Mouse (Mus musculus): ENCODE measurements at regions not wholly inside any gene's neighbourhood (a gene's known extent, or its start where the extent isn't known, plus 50 kb on each side); places are given as distances from the start of the nearest gene placed in this dataset.
A peak's percentile ranks its signal among the peaks of the same experiment; 100 is the strongest.

DNA sequence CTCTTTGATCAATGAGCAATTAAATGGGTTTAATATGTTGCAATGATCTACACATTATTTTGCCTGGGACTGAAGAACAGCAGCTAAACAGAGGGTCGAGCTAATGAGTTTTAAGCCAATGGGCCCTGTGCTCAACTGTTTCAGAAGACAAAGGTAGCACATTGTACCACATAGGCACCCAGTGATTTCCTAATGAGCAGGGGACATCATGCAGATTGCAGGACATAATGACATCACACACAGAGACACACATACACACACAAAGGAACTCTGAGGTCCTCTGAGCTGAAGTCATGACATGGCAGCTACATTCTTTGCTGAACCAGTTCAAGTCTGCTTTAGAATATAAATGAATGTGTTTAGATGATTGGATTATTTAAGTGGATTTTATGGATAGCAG, 71.9 kb downstream of the Zfp330 start:
- no peak for DNase-seq (ENCODE audit: low read depth, low spot score)

DNA sequence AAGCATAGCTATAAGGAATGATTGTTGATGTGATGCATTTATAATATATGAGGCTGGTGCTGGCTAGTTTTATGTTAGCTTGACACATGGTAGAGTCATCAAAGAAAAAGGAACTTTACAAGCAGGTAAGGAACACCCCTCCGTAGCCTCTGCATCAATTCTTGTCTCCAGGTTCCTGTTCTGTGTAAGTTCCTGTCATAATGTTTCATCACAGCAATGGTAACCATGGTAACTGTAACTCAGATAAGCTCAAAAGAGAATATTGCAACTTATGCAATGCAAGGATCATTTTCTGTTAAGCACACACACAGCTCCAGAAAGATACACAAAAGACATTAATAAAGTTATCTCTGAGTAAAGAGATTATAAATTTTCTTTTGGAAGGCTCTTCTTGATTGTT, 73.5 kb downstream of the Zfp330 start:
- no peak for DNase-seq (ENCODE audit: low read depth, low spot score)

DNA sequence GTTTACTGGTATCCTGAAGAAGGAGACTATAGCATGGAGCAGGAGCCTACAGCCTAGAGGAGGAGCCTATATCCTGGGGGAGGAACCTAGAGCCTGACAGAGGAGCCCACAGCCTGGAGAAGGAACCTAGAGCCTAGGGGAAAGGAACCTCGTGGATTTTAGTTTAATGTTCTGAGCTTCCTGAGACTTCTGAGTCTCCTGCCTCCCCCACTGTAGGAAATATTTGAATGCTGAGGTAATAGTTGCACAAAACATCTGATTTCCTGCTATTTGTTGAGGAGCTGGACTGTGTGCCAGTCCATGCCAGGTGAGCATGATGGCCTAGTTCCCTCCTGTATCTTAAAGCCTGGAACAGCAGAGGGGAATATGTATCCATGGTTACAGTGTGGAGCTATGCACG, 74.7 kb downstream of the Zfp330 start:
- no peak for DNase-seq (ENCODE audit: low read depth, low spot score)

GRCm38 (mm10) chr8:82698071-82698470, 75.9 kb downstream of the Zfp330 start:
- no peak for DNase-seq (ENCODE audit: low read depth, low spot score)

DNA sequence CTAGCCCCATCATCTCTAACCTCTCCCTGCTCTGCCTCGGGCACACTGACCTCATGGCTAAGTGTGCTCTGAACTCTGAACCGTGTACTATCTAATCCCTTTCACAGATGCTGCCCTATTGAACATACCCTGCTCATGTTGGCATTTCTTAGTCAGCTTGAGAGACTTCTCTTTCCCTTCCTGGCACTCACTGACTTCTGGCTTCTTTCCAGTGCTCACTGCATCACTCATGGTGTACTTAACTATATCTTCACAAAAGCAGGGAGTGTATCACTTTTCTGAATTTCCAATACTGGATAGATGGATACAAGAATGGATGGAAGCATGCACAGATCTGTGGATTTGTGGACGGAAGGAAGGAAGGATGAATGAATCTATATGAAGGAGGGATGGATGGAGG, 80.9 kb downstream of the Zfp330 start:
- DNase-seq (ENCODE audit: low read depth, low spot score) = no peak

DNA sequence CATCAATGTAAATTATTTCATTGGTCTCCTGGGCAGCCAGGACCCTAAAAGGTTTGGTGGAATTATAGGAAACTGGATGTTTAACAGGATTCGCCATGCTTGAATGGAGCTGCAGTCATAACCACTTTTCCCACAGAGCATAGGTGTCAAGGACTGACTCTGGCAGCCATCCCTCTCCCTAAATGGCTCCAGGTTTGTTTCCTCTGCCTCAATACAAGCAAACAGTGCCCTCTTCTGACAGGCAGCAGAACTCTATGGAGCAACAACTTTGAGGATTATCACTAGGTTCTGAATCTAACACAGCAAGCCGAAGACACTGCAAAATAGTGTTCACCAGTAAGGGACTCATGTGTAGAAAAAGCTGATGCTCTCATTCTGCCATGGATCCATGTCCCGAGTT, 84.6 kb downstream of the Zfp330 start:
- DNase-seq (ENCODE audit: low read depth, low spot score) = peak; percentile 8

- DNase-seq (ENCODE audit: low read depth, low spot score) = no peak
Measured at GRCm38 (mm10) chr8:82685966-82686365, 88.0 kb downstream of the Zfp330 start.

GRCm38 (mm10) chr8:82678793-82679192, 95.2 kb downstream of the Zfp330 start:
- DNase-seq (ENCODE audit: low read depth, low spot score) = no peak

DNA sequence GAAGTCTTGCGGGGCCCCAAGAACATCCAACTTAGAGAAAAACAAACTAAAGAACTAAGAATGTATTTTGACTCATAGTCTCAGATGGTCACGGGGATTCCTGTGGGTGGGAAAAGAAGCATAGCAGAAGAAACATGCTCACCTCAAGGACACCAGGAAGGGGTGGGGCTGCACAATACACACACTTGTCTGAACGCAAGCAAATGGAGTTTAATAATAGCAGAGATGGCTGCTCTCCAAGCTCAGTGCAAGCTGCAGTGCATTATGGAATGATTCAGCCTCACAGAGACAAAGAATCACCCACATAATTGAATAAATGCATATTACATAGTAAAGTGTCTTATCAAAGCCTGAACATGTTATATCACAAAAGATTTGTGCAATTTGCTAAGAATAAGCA, 96.2 kb downstream of the Zfp330 start:
- no peak for DNase-seq (ENCODE audit: low read depth, low spot score)

DNA sequence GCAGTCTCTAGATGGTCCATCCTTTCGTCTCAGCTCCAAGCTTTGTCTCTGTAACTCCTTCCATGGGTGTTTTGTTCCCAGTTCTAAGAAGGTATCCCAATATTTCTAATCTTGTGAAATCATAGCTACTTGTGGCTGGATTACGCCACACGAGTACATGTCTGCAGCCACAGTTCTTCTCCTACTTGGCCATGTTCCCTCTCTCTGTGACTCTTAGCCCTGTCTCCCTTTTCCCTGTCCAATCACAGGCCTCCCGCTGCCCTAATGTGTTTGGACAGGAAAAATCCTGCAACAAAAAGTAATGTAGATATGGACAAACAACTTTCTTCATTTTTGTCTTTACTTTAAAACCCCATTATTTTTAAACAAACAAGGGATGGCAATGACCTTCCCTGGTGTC, 104.7 kb downstream of the Zfp330 start:
- no peak for DNase-seq (ENCODE audit: low read depth, low spot score)

DNA sequence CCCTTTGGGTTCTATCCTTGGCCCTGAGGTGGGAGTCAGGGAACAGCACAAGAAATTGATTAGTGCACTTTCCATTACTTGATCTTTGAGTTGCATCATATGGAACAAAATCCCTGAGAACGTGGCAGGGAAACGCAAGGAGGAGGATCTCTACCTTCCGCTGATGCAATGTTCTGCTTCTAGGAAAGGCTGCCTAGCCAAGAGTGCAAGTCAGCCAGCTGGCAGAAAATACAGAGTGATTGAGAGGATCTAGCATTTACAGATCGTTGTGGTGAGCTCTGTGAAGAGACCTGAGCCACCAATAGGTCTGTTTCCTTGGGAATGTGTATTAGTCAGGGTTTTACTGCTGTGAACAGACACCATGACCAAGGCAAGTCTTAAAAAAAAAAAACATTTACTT, 108.8 kb downstream of the Zfp330 start:
- no peak for DNase-seq (ENCODE audit: low read depth, low spot score)

- DNase-seq (ENCODE audit: low read depth, low spot score) = no peak
Measured at GRCm38 (mm10) chr8:82640502-82640901, 133.5 kb downstream of the Zfp330 start.

GRCm38 (mm10) chr8:82630486-82630885, 143.5 kb downstream of the Zfp330 start:
- no peak for DNase-seq (ENCODE audit: low read depth, low spot score)

- no peak for DNase-seq (ENCODE audit: low read depth, low spot score)
Measured at GRCm38 (mm10) chr8:82623791-82624431, 150.0 kb downstream of the Zfp330 start.

DNA sequence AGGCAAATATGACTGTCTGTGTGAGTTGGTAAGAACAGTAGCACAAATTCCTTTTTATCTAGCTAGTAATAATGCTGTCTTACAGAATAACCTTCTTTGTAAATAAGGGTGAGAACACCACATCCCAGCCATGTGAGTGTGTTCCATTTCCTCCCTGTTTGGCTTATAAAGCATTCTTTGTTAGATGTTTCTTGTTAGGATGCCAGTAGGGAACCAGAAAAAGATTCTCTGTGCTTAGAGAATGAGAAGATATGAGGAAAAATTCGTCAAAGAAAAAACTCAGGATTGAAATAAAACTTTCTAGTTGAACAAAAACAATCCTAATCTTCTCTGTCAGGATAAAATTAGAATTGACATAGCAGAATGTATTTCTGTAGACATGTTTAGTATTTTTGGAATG, 155.3 kb downstream of the Zfp330 start:
- DNase-seq (ENCODE audit: low read depth, low spot score) = no peak

DNA sequence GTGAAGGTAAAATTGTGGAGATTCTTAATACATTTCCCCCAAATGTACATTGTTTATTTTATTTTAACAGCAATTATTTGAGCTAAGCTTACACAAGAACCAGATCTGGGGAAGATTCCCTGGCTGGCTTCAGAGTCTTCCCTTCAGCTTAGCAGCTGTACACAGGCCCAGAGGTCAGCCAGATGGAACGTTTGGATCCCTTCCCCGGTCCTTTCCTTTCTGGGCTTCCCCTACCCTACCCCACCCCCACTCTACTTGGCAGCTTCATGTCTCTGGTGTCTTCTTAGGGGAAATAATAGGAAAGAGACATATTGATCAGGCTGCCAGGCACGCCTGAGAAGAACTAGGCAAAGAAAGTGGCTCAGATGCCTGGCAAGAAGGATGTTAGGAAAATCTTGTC, 172.4 kb downstream of the Zfp330 start:
- no peak for DNase-seq (ENCODE audit: low read depth, low spot score)

DNA sequence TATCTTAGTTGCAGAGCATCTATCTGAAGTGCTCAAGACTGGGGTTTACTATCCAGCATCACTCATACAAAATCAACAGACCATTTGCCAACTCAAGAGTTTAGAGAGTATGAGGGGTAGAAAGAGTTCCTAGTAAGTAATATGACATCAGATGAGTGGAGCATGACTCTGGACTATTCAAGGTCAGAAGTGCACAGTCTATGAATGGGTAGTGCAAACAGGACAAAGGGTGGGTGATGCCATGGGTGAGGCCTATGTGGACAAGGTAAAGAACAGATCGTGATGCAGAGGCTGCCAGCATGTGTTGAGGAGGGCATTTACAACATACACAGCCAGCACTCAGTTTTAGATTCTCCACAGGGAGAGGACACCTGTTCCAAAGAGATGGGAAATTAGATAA, 170.4 kb upstream of the Il15 start:
- no peak for DNase-seq (ENCODE audit: low read depth, low spot score)

GRCm38 (mm10) chr8:82538121-82538520, 135.1 kb upstream of the Il15 start:
- DNase-seq (ENCODE audit: low read depth, low spot score) = no peak

- DNase-seq (ENCODE audit: low read depth, low spot score) = no peak
Measured at GRCm38 (mm10) chr8:82529153-82529552, 126.1 kb upstream of the Il15 start.

DNA sequence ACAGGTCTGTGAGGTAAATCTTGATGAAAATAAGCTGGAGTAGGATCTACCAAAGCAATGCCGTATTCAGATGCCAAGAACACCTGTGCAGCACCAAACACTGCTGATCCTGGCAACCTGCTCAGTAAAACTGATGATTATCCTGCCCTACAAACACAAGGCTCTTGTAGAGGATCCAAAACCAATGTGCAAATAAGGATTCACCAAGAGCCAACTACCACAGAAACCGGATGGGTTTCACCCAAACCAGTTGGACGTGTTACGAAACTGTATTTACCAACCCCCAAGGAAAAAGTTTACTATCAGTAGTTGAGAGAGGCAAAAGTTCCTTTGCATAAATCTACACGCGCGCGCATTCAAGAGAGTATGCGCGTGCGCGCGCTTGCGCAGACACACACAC, 120.8 kb upstream of the Il15 start:
- DNase-seq (ENCODE audit: low read depth, low spot score) = no peak

DNA sequence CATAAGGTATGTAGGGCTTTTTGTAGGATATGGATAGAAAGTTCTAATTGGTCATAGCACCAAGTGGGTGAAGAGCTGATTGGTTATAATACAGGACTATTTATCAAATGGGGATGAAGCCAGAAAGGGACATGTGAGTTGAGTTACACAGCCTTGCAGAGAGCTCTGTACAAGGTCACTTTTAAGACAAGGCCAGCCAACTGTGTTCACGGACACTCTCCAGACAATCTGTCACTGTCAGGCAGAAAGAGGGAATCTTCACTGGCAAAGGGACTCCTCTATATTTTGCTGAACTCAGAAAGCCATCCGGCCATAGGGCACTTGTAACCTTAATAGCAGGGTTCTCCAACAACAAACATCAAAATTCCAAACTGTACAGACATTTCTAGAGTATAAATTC, 95.5 kb upstream of the Il15 start:
- DNase-seq (ENCODE audit: low read depth, low spot score) = no peak

DNA sequence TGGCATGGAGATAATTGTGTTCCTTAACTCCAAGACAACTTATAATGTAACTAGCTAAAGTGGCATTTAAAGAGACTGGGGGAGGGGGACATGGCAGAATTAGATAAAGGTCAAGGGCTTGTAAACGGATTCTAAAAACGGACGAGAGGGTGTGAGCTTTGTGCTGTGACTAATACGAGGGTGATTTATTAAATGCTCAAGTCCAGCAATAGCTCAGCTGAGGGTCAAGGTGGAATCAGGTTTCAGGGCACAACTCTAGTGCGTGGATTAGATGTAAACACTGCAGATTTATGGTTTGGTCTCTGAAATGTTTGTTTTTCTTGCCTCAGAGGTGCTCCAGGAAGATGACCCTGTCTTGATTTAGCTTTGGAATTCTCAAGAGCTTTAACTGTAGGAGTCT, 74.8 kb upstream of the Il15 start:
- DNase-seq (ENCODE audit: low read depth, low spot score) = no peak

- no peak for DNase-seq (ENCODE audit: low read depth, low spot score)
Measured at GRCm38 (mm10) chr8:82477426-82477769, 74.4 kb upstream of the Il15 start.

DNA sequence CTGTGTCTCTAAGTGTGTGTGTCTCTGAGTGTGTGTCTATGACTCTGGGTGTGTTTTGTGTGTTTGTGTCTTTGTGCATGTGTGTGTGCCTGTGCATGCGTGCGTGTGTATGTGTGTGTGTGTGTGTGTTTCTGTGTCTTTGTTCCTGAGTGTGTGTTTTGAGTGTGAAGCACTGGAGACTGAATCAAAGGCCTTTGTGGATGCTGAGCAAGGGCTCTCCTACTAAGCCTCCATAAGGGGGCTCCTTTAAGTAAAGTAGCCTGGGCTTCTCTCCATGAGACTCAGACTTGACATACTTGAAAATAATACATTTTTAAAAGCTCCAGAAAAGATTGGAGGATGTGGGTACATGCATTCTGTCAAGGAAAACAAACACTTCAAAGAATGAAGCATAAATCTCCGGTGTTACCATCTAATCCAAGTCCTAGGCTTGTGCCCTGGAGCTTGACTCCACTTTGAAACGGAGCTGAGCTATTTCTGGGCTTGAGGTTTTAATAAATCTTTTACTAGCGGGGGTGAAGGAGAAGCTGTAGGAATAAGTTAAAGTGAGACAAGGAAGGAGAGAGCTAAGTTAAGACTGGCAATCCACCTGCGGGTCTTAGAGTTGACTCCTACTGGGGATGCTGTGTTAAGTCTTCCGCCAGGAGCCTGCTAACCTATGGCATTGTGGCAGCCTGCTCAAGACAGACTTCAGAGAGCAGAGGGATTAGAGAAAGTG, 73.8 kb upstream of the Il15 start:
- DNase-seq (ENCODE audit: low read depth, low spot score) = no peak
